Mouse (Mus musculus) left cerebral cortex, postnatal 4 days (tissue): ENCODE measurements around the gene Pou2f2. TPM values are rescaled to one million over a fixed set of nuclear protein-coding genes. Genes with fewer than 3 reads are reported as not detected.

Experiments
- DNase-seq: peaks from one replicate; pipeline ENCODE4 v3.0.0-alpha.2; 2022
- intact Hi-C: fragments of 180-260 bp; cut with DNase I; formaldehyde crosslinking; loops from one replicate; pipeline ENCODE4 v1.15.1; 2025
- total RNA-seq, 2 experiments: library from RNA; stranded (reverse); gene quantifications; 2 replicates each; pipeline ENCODE4 v1.2.3; 2021

The Pou2f2 gene
- total RNA-seq, 2 experiments from 2014 or later: 17.7 to 18.7 TPM

DNA sequence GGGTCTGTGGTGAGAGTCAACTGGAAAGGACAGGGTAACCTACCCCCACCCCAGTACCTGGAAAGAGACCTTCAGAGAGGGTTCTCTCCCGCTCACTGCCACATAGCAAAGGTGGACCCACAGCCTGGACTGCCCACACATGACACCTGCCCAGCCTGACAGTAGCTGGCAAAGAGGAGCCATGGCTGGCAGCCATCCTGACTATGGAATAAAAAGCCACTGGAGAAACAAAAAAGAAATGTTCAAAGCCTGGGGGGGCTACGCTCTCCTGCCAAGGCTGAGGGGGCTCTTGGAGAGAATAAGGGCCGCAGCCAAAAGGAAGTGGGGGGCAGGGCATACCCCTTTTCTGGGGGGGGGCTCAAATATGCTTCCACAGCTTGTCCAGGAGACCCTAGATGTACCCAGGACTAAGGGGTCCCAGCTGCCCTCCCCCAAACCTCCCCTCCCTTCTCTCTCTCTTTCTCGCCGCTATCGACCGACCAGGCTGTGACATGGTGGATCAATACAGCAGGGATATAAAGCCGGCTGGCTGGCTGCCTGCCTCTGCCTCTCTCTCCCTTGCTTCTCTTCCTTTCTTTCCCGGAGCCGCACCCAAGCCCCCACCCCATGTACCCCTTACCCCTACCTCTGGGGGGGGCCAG, 27.5 kb downstream of the Pou2f2 start:
- intact Hi-C loops: no loop called here
- DNase-seq: peak; percentile 68

DNA sequence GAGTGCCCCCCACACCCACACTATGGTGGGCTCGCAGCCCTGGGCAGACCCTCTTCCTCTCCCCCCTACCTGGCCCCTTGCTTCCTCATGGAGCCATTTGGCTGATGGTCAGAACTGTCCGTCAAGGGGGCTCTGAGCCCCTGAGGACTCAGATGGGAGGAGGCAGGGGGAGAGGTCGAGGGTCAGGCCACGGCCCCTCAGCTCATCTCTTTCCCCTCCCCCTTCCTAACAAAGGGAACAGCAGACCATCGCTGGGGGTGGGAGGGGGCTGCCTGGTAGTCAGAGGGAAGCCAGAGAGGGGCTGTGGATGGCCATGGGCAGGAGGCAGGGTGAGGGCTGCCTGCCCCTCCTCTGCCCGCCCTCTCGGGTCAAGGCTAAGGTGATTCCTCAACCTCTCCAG, 28.5 kb downstream of the Pou2f2 start:
- intact Hi-C loops: no loop called here
- no peak for DNase-seq

DNA sequence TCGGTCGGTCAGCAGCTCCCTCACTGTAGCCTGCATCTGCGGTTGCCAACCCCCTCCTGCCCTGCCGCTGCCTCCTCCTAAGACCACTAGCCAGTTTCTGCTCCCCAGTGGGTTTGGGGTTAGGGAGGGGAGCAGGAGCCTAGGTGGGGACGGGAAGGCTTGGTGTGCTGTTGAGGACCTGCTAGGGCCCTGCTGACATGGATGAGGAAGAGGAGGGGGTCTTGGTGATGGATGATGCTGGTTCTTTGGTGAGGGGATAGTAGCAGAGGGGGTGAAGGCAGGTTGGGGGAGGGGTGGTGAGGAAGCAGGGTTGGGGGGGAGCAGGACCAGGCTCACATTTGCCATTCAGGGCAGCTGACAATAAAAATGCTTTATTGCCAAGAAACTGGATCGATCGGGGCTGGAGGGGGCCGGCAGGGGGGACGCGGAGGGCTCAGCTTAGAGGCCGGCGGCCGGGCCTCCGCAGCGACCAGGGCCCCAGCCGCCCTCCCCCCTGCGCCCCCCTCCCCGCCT, 29.3 kb downstream of the Pou2f2 start:
- no peak for DNase-seq
- intact Hi-C loops: no loop called here

DNA sequence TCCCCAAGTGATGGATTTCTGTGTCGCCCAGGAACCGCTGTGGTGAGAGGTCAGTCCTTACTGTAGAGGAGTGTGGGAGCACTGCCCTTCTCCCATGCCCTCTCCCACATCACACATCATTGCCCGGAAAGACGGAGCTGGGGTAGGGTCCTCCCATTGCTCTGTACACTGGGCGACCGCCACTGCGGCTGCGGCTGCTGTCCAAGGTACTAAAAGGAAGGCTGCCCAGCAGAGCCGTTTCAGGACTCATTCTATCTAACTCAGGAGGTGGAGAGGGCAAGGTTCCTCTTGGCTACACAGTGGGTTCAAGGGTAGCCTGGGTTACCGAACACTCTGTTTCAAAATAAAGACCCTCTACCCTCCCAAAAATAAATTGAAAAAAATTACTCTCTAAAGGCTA, 33.6 kb downstream of the Pou2f2 start:
- intact Hi-C loops: no loop called here
- DNase-seq: no peak

DNA sequence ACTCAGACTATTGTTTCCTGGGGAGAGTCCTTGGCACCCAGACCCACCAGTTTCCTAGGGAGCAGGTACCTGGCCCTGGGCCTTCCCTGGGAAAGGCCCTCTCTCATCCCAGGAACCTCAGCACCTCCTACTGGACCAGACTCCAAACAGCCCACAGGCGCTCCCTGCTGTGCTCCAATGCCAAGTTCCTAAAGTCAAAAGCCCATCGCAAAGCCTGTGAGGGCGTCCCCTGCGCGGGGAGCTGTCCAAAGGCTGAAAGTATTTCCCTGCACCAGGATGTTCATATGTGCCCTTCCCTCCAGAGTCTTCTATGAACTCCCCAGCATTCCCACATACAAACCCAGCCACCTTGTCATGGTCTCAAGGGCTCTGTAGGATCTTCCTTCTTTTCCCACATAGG, 37.8 kb downstream of the Pou2f2 start:
- intact Hi-C loops: no loop called here
- DNase-seq: peak; percentile 39

DNA sequence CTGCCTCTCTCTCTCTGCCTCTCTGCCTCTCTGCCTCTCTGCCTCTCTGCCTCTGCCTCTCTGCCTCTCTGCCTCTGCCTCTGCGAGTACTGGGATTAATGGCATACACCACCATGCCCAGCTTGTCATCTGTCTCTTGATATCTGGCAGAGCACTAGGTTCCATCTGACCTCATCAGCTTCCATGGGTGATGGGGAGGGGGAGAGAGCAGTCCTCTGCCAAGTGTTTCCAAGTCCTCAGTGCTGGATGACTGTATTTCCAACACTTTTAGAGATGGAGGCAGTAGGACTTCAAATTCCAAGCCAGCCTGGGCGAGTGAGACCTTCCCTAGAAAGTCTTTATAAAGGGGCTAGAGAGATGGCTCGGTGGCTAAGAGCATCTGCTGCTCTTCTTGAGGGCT, 42.0 kb downstream of the Pou2f2 start:
- intact Hi-C loops: no loop called here
- no peak for DNase-seq

DNA sequence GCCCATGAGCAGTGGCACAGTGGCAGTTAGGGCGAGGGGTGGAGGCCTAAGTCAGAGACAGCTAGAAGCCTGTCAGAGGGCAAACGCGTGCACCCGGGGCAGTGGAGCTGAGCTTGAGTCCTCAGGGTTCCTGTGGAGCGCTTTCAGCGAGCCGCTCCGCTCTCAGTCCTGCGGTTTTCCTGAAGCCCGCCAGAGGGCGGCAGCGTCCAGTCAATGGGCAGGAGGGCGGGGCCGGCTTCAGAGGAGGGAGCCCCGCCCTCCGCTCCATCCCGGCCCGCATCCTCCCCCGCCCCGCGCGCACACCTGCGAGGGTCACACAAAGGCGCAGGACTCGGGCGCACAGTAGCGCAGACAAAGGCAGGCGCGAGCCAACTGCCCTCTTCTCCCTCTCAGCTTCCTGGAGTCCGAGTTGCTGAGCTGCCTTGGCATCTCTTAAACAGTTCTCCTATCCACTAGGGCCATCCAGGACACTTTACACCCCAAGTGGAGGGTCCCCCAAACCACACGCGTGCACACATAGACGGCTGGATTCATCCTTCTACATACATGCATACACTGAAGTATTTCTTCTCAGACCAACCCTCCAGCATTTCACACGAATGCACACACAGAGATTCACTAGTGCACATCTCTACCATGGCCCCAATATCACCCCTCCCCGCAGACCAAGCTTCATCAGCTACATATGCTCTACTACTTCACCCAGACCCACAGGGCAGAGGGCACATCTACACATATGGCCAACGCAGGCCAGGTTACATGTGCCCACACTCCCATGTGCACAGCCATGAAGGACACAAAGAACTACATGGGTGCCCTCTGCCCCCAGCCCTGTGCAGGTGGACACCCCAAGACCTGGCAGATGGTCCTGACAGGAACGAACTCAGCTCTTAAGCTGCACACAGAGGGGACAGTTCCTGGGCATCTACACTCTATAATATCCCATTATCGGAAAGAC, 46.2 kb downstream of the Pou2f2 start:
- DNase-seq: peak; percentile 88
- intact Hi-C loops: loop anchor here (2.0 kb wide), 2 partner anchors 45 to 55 kb away; partner anchors contain the start of gene Pou2f2

DNA sequence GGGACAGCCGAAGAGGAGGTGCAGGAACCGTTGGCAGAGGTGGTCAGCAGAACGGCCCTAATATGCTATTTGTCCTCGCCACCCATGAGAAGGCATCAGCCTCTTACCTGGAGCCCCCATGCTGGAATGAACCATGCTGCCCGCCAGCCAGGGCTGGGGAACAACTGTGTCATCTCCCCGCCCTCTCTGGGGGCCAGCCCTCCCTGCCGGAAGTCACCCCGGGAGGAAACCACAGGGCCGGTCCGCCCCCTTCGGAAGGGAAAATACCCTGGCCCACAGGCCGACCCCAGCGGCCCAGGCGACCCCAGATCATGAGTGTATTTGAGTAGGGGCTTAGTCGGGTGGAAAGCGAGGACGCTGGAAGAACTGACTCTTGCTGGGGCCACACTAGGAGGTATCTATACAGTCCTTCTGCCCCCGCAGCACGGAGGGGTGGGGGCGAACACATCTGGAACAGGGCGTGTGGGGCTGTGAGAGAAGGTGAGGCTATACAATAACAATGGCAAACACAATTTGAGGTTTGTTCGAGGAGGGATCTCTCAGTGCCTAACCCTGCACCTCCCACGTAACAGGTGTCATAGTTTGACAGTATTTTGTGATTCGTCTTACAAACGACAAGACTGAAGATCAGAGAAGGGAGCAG, 47.1 kb downstream of the Pou2f2 start:
- intact Hi-C loops: loop anchor here (2.0 kb wide), 2 partner anchors 46 to 56 kb away; partner anchors contain the start of gene Pou2f2

DNA sequence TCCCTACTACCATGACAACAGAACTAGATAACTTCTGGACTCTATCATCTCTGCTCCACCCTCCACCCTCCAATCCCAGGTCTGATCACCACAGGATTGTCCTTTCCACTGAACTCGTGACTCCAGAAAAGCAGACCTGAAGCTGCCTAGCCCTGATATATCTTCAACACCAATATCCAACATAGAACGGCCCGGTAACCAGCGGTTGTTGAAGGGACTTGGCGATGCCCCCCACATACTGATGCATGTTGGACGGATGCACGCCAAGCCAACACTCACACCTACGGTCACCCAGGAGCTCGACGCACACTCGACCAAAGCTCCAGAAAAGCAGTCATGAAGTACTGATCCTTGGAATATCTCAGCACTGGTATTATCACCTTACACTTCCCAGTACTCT, 48.3 kb downstream of the Pou2f2 start:
- intact Hi-C loops: no loop called here
- DNase-seq: no peak

More for the DNA sequence above, 47.1 kb downstream of the Pou2f2 start:
- DNase-seq: no peak

DNA sequence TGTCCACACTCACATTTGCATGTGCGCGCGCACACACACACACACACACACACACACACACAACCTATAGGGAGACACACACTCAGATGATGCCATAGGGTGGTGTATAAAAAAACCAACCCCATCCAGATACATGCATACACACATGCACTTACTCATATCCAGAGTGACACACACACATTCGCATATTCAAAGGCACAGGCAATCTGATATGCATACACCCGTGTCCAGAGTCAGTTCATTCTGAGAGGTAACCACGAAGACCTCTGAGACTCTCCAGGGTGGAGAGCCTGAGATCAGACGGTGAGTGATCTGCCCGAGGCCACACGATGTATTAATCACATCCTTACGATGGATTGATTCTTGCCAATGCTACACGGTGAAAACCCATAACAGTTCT, 49.0 kb downstream of the Pou2f2 start:
- intact Hi-C loops: no loop called here
- no peak for DNase-seq

DNA sequence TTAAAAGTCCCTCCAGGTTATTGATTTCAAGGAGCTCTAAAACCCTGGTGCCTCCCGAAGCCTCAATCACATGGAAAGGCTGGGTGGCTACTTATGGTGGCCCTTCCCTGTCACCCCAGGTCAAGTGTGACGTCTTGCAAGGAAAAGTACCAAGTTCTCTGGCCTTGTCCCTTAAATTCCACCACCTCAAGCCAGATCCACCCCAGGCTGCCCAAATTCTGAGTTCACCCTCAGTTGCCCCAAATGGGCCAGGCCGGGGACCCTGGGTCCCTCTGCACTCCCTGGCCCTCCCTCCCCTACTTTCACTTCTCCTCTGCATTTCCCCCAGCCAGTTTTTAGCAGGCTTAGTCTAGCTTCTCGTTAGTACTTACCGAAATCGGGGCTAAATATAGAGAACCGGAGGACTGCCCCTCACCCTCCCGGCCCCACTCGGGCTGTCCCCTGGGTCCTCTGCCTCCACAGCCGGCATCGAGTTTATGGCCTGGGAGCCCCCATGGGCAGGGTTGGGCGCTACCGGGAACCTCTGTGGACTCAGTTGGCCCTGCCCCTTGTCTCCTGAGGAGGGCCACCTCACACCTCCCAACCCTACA, 50.0 kb downstream of the Pou2f2 start:
- DNase-seq: no peak

DNA sequence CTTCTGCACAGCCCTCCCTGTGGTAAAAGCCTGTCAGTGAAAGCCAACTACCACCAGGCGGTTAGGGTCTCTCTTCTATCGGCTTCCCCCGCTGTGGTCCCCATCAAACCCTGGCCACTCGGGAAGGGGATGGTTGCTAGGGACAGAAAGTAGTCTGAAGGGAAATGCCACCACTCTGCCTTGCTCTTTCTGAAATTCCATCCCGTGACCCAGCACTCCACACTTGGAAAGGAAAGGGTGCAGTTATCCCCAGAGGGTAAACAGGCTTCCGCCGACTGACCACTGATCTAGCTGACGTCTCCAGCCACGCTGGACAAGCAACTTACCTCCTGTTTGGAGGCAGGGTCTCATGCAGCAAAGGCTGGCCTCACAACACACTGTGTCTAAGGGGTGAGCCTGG, 51.6 kb downstream of the Pou2f2 start:
- no peak for DNase-seq

More for the DNA sequence above, 50.0 kb downstream of the Pou2f2 start:
- intact Hi-C loops: no loop called here

DNA sequence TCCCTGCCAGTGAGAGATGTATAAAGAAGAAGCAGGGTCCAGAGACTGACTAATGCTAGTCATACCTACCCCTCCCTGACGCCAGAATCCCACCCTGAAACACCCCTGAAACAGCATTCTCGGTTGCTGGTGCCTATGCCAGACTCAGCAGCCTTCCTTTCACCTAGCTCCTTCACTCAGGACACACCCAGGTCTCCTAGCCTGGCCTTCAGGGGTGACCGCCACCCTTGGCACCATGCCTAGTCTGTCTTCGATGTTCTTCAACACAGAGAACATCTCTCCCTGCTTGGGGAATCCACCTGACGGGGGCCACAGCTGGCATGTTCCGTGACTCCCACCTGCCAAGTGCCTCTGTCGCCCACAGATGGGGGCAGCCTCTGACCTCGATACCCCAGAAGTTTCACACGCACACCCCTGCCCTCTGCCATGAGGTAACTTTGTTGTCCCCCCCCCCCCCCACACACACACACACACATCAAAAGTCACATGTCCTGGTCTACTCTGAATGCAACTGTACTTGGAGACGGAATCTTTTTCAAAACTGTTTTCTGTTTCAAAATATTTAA, 53.7 kb downstream of the Pou2f2 start:
- DNase-seq: no peak
- intact Hi-C loops: no loop called here

More for the DNA sequence above, 51.6 kb downstream of the Pou2f2 start:
- intact Hi-C loops: no loop called here

DNA sequence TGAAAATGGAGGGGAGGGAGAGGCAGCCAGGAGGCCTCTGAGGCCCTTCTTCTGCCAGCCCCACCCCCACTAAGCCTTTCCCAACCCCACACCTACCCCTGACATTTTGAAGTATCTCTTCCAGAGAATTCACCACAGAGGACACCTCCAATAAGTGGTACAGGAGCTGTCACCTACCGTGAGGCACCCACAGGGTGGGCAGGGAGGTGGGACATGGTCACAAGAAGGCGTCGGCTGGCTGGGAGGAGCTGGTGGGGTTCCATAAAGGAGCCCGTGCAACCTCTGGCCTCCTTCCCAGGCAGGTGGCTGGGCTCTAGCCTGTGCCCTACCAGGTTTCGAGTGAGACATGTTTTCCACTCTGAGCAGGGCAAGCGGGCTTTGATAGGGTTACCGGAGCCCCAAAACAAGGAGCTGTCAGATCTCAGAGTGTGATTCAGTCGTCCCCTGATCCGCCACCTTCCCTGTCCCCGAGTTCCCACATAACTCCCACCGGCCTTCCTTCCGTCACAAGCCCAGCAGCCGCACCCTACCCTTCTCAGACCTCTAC, 58.2 kb downstream of the Pou2f2 start:
- DNase-seq: no peak
- intact Hi-C loops: no loop called here

DNA sequence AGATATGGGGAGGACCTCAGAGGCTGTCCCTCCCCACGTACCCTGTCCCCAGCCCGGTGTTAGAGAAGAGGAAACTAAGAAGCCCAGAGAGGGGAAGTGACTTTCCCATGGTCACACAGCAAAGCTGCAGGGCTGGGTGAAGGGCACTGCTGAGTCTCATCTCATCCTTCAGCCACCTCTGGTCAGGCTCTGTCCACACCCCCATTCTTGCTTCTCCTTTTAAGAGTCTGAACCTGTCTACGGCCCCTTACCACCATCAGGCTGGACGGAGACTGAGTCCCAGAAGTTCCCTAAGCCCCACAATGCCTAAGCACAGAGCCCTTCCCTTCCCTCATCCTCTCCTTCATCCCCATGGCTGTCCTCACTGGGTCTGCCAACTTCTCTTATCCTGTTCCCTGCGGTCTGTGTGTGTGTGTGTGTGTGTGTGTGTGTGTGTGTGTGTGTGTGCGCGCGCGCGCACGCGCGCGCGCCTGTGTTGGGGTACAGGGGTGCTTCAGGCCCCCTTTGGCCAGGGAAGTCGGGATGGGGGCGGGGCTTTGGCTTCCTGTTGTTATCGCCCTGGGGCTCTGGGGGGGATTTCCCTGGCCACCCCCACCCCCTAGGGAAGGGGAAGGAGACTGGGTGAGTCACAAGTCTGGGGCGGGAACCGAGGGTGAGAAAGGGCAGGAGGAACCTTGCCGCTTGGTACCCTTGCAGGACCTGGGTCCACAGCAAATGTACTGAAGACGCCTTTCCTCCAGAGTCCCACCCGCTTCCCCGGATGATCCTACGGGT, 59.3 kb downstream of the Pou2f2 start:
- intact Hi-C loops: no loop called here
- no peak for DNase-seq

DNA sequence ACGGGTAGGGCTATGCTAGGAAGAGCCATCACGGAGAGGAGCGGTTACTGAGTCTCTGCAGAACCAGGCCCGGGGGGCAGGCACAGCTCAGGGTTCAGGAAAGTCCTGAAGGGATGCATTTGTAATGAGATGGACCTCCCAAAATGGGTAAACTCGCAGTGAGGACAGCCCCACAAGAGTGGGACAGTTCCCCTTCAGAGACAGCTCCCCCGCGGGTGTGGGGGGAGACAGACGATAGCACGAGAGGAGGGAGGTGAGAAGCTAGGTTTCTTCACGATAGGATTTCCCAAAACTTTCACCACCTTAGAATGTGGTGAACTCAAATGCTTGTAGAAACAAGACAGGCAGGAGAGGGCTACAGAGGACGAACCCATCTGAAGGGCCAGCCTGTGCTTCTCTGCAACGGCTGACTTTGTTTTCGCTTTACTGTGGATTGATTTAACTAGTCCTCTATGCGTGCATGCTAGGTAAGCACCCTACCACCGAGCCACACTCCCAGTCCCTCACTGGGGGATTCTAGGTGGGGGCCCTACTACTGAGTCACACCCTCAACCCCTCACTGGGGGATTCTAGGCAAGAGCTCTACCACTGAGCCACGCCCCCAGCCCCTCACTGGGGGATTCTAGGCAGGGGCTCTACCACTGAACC, 66.4 kb downstream of the Pou2f2 start:
- no peak for DNase-seq
- intact Hi-C loops: no loop called here

DNA sequence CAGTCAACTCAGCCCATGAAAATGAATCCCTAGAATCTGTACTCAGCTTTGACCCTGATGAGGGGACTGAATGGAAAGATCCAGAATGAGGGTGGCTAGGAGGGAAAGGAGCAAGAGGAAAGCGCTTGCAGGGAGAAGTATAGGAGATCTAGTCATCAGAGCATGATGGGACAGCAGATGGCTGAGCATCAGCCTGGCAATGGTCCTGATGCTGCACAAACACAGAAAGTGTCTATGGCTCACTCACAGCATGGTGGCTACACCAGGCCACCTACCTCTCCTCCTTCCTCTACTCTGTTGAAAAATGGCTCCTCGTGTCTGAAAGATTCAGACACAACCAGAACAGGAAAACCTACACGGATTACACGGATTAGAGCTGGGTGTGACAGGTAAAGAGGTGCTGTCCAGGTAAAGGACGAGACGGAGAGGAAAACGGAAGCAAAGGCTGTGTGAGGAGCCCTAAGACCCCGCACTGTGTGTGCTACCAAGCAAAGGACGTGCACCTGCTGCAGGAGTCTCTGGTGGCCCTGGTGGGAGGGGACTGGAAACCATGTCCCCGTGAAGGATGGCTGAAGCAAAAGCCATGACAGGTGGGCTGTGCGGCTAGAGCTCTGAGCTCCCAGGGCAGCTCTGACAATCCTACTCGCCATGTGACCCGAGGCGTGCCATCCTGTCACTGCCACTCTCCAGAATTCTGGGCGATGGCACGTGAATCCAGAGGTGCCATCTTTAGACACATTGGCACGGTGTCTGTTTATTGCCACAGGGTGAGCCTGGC, 67.2 kb downstream of the Pou2f2 start:
- intact Hi-C loops: no loop called here
- peak; percentile 73 for DNase-seq

DNA sequence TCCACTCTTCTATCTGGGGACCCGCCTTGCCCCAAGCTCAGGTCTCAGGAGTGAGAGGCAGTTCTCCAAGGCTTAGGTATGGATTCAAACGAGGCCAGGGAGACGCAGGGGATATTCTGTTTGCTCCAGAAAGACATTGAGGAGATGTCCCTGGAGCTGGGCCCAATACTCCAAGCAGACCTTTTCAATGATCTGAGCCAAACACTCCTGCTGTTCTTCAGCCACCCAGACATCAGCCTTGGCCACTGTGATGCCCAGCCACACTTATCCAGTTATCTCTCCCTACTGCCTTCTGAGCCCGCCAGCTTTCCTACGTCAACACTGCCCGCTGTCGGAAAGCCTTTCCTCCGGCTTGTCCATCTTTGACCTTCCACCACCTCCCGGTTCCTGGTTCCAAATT, 69.2 kb downstream of the Pou2f2 start:
- peak; percentile 25 for DNase-seq
- intact Hi-C loops: no loop called here
